Mouse (Mus musculus): ENCODE data around the gene Grm4.

DNA sequence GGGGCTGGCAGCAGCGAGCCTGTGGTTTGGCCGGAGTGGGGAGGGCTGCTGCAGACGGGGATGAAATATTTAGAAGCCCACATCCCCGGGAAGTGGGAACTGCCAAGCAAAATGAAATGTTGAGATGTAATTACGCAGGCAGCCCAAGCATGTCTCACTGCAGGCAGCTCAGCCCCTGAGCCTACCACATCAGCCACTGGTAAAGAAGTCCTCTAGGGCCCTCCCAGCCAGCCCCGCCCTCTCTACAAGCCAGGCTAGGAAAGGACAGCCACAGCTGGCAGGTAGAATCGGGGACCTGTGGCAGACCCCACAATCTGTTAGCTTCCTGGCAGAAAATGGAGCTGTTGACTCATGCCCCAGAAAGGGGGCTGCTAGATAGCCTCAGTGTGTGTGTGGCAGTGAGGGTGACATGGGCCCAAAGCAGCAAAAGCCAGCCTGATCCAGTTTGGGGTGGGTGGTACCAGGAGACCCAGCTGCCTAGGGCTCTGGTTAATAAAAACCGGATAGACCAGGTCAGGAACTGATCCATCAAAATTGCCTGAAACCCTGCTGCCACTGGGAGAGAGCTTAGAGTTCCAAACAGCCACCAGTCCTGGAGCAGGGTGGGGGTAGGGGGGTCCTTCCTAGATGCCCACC, 56.8 kb downstream of the Grm4 start:
- TF ChIP-seq POLR2A (IDR thresholded peaks at IDR 0.05; ENCODE audit: insufficient read length, low read depth): no peak
- TF ChIP-seq MYOG (IDR thresholded peaks at IDR 0.05; ENCODE audit: control insufficient read depth in 1 of 3, insufficient read depth in 1 of 3, insufficient read length in 2 of 3, low read depth in 2 of 3): no peak
- no peak for TF ChIP-seq POLR2AphosphoS2 (IDR thresholded peaks at IDR 0.05; ENCODE audit: insufficient read length, low read depth)
- TF ChIP-seq TCF12 (IDR thresholded peaks at IDR 0.05; ENCODE audit: insufficient read depth, poor library complexity, severe bottlenecking): no peak
- TF ChIP-seq MYOD1 (IDR thresholded peaks at IDR 0.05; ENCODE audit: control insufficient read depth in 1 of 3, insufficient read length in 2 of 3, low read depth in 2 of 3): no peak
- no peak for TF ChIP-seq CEBPB (IDR thresholded peaks at IDR 0.05; ENCODE audit: insufficient read depth, poor library complexity, severe bottlenecking)
- no peak for TF ChIP-seq MAX (IDR thresholded peaks at IDR 0.05; ENCODE audit: low read depth)
- no peak for TF ChIP-seq USF1 (IDR thresholded peaks at IDR 0.05; ENCODE audit: low read depth)
- TF ChIP-seq REST (IDR thresholded peaks at IDR 0.05; ENCODE audit: insufficient read depth, insufficient read length): no peak
- TF ChIP-seq SRF (IDR thresholded peaks at IDR 0.05; ENCODE audit: control insufficient read depth, insufficient read length, low read depth): no peak

Measured in myocyte (in vitro differentiated cells).